Mouse (Mus musculus) cerebellum, adult 18-20 months (tissue): ENCODE data around the gene Zfp385b.

Experiments
- DNase-seq, 2 experiments: peaks; one replicate each; pipeline ENCODE4 v3.0.0; 2021

Zfp385b gene

DNA sequence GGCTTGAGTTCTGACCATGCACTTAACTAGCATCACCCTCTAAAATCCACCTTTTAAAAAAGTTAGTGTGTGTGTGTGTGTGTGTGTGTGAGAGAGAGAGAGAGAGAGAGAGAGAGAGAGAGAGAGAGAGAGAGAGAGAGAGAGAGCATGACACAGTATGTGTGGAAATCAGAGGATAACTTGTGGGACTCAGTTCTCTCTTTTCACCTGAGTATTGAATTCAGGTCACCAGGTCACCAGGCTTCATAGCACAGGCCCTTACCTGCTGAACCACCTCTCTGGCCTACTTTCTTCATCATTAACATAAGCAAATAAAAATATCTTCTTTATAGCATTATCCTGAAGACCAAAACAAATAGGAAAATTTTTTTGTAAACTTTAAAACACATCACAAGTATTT is at the start of gene Zfp385b:
Zfp385b (minus strand) TSS at position 101 of the 400 bp plus-strand sequence.
- no peak for DNase-seq

DNA sequence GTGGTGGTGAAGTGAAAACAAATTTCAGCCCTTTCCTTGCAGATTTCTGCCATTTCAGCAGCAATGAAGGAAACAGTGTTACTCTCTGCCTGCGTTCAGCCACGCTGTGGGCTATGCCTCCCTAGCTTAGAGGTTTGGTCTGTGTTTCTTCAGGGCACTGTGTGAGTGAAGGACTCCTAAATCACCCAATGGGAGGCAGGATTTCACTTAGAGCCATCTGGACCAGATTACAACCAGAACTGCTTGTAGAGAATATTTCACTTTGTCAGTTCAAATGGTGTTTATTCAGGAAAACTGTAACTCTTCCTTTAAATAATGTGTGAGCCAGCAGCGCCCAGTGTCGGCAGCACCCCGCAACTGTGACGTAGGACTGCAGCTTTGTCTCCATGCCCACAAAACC is 44.5 kb upstream of the Zfp385b start:
- DNase-seq = no peak

DNA sequence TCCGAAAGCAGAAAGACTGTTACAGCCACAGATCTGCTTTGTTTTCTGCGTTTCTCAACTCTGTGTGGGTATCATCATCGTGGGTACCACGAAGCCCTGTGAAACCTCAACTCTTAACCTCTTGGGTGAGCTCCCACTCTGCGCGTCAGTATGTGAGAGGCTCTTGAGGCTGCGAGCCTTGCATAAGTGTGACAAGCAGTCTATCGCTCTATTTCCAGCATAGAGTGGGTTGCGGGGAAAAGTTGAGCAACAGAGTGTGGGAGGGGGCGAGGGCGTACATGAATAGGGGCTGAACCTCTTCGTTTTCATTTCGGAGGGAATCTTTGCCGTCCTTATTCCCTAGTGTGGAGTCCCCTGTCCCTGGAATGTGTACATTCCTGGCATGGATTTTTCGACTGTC is 44.1 kb upstream of the Zfp385b start:
- no peak for DNase-seq

DNA sequence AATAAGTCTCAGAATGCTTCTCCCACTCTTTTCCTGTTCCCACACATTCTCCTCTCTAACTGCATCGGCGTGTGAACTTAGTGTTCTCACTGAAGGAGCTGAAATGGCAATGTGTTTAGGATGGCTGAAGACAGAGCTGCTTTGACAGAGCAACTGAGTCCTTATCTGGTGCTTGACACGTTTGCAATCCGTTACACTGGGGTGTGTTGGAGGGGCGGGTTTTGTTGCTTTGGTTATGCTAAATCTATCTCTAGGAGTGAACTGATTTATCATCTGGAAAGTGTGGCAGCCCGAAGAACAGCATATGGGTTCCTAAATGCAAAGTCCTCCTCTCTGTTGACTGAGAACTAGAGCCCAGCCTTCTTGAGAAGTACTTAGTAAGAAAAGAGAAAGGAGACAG is 22.0 kb upstream of the Zfp385b start:
- no peak for DNase-seq

DNA sequence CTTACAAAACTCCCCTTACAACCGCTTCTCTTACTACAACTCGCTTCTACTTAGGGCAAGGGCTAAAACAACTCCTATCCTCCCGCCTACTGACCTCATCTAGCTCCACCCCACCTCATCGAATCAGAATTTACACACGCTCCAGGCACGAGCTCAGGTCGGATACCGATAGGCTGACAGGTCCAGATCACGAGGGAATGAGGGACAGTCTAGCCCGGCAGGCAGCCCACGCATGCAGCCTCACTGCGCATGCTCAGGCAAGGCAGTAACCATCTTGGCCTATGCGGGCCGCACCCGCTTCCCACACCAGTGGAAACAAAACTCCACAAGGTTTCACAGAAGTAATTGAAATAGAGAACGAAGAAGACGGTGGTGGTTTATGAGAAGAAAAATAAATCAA is 20.1 kb upstream of the Zfp385b start:
- no peak for DNase-seq

DNA sequence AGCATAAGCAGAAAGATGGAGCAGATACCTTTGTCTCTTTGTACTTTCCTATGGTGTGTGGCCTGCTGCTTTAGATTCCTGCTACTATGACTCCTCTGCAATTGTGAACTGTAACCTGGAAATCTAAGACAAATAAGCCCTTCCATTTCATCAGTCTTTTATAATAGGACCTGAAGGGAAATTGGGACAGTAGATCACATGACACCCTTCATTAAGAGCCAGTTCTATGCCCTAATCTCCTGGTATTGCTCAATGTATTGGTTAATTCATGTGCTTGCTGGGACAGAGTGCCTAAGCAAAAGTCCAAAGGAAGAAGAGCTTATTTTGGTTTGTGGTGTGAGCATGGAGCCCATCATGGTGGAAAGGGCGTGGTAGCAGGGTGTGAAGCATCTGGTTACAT is 19.2 kb upstream of the Zfp385b start:
- no peak for DNase-seq

DNA sequence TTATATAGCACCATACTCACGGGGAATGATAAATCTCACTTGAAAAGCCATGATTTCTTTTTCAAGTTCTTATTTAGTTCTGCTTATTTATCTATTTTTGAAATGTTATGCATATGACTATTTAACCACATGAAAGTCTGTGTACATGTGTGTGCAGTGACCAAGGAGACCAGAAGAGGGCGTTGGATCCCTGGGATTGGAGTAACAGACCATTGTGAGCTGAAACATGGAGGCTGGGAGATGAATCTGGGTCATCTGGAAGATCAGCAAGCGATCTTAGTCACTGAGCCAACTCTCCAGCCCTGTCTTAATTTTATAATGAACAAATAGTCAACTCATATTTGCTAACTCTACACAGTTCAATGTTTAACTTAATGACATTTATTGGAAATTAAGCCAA is 16.3 kb upstream of the Zfp385b start:
- DNase-seq = no peak

DNA sequence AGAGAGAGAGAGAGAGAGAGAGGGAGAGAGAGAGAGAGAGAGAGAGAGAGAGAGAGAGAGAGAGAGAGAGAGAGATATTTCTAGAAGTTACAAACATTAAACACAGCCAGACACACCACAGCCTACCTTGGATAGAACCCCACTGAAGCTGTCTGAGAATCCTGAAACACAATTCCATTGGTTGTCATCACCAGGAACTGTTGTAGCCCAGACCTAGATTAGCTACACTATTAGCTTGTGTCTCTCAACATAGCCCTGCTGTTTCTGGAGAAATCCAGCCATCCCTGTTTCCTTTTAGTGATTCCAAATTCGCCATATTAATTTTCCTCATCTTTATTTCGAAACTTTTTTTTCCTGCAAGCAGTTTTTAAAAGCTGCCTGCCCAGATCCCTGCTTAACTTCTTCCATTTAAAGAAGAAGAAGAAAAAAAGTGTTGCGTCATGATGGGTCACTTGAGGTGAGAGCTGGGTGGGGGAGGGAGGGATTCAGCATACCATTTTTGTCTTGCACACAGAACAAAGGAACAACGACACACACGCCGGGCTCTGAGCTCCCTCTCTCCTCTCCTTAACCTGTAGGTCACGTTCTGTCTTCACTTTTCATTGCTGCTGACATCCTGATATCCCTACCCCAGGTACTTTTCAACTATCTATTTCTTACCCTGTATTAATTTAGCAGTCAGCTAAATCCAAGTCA is 6.8 kb upstream of the Zfp385b start:
- no peak for DNase-seq

DNA sequence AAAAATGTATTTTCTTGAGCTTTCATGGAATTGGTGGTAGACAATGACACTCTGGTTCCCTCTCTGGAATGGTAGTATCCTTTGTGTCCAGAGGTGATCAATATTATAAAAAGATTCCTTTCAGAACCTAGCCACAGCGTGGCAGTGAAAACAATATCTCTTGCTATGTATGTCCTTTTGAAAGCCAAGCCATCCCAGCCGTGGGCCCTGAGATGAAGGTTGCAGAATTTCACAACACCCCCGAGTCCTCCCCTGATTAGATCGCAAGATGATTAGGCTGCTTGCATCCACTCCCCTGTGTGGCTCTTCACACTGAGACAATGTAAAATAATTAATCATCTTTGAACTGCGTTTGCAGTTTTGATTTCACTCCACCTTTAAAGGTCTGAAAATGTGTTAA is 3.6 kb upstream of the Zfp385b start:
- DNase-seq = no peak

DNA sequence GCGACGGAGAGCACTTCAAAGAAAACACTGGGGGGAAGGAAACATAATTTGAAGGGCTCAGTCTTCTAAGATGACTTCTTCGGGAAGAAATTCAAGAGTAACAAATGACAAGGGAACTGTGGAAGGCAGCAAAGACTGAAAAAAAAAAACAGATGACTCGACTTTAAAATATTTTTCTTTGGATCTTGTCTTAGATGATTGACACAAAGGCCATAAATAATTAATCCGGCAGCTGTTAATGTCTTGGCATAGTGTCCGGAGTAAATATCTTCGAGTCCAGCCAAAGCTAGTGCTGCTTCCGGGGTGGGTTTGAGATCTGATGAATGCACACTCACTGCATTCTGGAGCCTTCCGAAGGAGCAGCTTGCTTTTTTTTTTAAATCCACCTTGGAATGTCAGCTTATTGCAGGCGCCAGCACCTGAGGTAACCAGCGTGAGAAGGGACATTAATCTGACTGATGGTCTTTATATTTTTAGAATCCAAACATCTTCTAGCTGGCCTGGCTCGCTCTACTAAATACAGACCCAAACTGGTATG is 2.0 kb downstream of the Zfp385b start:
- DNase-seq = peak in 1 of 2 experiments; percentile 33

DNA sequence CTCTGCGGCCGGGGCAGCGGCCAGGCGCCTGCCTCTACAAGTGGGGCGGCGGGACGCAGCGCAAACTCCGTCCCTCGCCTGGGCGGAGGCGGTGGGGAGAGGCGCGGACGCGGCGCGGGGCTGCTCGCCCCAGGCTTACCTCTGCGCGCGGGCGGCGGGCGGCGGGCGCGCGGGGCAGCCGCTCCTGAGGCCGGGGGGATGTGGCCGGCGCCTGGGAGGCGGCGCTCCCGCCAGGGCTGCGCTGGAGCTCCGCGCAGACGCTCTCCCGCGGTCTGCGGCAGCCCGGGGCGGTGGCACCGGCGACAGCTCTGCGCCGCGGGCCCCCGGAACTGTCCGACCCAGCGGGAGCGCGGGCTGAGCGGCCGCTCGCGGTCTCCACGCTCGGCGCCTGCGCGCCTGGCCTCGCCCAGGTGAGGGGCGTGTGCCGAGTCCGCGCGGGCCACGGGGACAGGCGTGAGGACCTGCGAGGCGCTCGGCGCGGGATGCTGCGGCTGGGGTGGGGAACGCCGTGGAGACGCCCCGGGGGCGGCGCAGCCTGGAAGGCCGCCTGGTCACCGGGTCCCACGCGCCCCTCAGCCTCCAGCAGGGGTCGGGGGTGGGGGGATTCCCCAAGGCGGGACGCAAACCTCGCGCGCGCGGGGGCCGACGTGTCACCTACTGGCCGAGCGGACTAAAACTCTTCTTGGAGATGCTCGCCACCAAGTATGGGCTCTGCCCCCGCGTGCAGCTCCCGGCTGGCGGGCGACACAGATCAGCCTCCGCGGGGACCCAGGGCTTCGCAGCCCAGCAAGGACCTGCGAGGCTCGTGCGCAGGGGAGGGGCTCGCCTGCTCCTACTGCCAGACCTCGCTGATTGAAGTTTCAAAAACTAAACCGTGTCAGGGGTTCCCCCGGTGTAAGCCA is 2.8 kb downstream of the Zfp385b start:
- peak; percentile 69 to 85 for DNase-seq

DNA sequence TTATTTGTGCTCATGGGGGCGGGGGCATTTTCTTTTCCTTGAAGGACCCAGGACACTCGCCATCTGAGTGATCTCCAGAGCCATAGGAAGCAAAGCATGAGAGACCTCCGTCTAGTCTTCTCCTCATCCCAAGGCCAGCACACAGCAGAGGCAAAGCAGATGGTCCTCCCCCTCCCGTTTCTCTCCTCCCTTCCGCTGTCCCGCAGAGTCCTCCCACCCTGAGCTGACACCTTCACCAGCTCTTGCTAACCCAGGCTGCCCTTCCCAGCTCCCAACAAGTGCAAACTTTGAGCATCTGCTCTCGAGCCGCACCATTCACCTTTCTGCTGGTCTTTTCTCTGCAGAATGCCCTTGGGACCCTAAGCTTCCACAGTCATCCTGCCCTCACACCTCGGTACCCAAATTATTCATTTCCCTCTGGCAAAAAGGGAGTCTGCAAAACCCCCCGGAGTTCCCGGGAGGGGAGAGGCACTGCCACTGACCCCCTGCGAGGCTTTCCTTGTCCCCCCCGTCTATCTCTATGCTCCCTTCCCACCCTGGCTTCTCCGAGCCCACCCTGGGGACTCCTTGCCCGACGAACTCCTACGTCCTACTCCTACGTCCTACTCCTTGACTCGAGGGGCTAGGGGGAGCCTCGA is 3.5 kb downstream of the Zfp385b start:
- DNase-seq = peak; percentile 85 to 90

DNA sequence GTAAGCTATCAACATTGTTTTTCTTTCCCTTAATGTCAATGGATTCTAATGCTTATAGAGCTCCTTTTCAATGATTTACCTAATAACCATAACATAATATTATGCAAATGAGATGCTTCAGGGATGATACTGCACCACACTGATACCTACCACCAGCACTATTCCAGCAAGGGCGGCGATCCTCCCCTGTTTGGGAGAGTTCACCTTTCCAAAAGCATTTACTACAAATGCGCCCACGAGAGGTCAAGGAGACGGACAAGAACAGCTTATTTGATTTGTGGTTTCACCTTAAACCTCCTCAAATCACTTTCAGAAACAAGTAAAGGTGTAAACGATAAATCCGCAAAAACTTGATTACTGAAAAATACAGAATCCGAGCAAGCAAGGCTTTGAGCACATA is 4.5 kb downstream of the Zfp385b start:
- peak in 1 of 2 experiments; percentile 43 for DNase-seq

DNA sequence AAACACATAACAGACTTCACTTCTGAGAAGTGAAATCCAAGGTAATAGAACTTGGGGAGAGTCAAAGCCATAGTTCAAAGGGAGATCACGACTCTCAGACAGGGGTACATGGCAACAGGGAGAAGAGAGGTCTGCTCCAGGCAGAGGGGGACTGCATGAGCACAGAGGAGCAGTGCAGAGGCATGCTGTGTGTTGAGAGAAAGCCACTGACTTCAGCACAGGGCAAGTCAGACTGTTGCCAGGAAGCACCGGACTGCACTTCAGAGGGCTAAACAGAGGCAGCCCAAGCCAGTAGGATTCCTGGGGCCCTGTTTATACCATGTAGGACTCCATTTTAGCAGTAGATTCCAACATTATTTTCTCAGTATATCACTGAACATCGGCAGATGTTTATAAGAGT is 6.4 kb downstream of the Zfp385b start:
- DNase-seq = peak in 1 of 2 experiments; percentile 47

DNA sequence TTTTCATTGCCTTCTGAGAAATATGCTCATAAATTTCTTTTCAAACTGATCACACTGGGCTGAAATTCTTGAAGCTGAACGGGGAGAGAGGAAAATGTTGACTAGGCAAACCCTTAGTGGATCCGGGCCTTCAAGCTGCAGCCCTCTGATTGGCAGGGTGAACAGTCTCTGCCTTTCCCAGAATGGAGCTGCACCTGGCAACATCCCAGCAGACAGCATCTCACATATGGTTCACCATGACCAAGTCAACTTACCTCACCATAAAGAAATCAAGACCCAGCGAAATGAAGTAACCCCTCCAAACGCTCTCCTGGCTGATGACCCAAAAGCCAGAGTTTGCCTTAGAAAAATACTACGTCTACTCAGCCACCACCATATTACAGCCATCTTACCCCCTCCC is 8.7 kb downstream of the Zfp385b start:
- peak; percentile 56 to 60 for DNase-seq

DNA sequence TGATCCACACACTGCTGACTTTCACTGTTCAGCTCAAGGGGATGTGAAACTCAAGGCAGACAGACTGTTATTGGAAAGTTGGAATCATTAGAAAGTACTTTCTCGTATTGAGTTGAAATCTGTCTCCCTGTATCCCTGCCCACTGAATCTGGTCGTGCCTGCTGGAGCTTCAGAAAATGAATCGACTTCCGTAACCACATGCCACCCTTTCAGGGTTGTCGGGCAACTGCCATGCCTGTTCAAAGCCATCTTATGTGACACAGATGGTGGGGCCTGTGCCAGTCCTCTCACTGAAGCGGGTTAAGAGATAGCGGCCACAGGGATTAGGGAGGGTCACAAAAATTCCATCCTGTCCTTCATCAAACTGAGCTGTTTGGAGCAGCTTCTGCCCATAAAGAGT is 14.7 kb downstream of the Zfp385b start:
- DNase-seq = peak; percentile 66 to 77

DNA sequence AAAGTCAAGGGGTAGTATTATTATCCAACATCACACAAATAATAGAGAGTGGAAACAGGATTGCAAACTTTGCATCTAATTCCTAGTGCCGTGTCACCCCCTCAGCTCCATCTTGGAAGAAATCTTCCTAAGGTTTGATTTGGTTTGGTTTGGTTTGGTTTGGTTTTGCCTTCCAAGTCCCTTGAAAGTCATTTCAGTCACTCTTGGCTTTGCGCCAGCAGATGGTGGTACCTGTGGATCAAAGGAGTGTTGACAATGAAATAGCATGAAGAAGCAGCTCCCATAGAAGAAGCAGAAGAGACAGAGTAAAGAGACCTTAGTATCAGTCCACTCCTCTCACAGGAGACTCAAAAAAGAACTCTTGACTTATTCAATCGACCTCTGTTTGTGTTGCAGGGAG is 17.1 kb downstream of the Zfp385b start:
- peak in 1 of 2 experiments; percentile 48 for DNase-seq

DNA sequence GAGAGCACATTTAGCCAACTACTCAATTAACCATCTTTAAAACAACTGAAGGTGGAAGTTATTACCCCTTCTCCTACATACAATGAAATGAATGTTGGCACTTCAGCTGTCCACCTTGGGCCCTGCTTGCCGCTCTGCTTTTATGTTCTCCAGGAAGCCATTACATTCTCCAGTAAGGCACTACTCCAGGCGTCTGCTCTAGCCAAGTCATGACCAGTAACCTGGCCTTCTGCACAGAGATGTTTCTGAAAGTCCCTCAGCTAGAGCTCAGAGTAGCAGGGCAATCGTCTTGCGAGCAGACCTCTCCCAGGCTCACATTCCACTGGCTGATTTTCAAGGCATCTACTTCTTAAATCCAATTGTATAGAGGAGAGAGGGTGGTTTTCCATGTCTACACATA is 18.0 kb downstream of the Zfp385b start:
- peak in 1 of 2 experiments; percentile 51 for DNase-seq

DNA sequence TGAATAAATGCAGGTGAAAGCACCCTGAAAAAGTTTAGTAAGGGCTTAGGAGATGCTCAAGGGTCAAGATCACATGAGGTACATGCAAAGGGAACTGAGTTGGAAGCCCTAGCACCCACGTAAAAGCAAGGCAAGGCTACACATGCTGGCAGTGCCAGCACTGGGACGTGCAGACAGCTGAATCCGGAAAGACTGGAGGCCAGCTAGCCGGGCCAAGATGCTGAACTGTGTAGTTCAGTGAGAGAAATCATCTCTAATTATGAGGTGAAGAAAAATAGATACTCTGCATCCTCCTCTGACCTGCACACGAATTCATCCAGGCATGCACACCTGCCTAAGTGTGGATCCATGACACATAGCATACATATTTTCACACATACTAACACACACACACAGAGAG is 18.4 kb downstream of the Zfp385b start:
- DNase-seq = peak in 1 of 2 experiments; percentile 46

DNA sequence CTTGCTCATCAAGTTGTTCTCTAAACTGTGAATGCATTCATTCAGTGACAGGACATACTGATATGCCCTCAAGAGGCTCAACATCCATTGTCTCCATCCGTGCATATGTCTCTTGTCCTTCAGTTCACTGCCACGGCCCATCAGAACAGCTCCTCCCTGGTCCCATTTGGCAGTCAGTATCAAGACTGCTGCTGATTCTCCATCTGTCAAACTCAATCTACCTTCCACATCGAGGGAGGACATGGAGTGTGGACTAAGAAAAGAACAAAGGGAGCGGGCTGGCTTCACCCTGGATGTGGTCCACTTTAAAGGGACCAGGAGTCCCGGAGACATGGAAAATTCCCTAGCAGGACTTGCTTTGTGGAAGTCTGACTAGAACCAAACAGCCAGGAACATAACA is 22.2 kb downstream of the Zfp385b start:
- peak; percentile 81 to 92 for DNase-seq

DNA sequence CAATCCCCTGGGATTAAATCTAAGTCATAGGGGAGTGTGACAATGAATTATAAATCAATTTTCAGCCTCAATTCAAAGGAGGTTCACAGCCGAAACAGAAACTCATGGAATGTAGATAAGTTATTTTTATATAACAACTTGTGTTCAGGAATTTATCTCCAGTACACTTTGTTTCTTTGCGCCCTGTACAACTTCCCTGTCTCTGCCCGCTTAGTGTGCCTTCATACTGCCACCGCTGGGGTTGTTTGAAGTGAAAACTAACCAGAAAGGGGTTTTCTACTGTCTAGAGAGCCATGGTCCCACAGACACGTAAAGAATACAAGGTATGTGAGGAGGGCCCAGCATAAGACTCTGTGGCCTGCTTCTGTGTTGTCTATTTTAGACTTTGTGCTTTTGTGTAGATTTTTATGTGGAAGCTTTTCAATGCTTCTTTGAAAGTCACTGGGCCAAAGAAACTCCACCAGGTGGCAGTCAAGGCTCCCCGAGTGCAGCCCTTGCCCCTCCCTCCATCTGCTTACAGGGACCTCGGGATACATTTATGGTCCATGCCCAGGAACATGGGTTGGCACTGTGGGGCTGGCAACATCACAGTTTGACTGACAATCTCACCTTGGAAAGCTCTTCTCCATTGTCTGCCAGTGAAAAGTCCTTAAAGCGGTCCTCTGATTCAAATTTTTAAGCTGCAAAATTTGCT is 23.4 kb downstream of the Zfp385b start:
- DNase-seq = peak; percentile 82 to 86

DNA sequence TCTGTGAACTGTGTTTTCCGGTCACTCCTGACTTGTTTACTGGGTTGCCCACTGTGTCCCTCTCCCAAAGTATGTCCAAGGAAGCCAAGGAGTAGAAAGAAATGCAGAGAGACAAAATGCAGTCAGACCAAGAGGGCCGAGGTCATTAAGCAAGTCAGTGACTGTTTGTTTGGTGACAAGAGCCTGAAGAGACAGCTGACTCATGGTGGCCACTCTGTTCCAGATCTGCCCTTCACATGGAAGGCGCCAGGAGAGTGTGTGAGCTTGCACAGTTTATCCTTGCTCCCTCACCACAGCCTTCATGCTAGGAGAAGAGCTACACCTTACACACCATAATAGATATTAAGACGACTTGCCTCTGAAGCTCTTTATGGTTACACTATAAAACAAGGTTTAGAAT is 28.6 kb downstream of the Zfp385b start:
- peak in 1 of 2 experiments; percentile 37 for DNase-seq

DNA sequence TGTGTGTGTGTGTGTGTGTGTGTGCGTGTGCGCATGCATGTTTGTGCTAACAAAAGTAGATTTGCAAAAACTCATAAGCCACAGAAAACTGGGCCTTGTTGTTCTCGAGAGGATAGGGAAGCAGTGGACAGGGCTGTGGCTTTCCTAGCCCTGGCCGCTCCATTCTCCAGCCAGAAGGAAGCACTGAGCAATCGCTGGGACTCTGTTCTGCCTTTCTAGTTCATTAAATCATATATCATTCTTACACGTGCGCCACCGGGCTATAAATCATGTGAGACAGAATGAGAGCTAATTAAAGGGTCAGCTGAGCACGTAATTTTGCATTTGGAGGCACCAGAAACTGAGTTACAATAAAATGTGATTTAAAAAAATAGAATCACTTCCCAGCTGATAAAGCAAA is 29.1 kb downstream of the Zfp385b start:
- DNase-seq = peak in 1 of 2 experiments; percentile 10
